Mouse (Mus musculus) forebrain, embryonic 14.5 days (tissue): ENCODE data around the gene Lmntd1. TPM values are rescaled to one million over a fixed set of nuclear protein-coding genes. Genes with fewer than 3 reads are reported as not detected.

Experiments
- ATAC-seq: fragments of 200-750 bp; cut with Nextera tagmentation; 2 replicates; pipeline ENCODE4 v1.8.0; 2017; ENCODE audit warnings: mild to moderate bottlenecking, moderate library complexity
- DNase-seq: peaks from one replicate; pipeline ENCODE4 v3.0.0-alpha.2; 2015; ENCODE audit warnings: low spot score
- H3K27ac ChIP-seq: fragments of 300-500 bp; sonication (generic); 2 replicates; pipeline ENCODE4 v1.5.1; 2014; ENCODE audit warnings: low read depth, mild to moderate bottlenecking, control low read depth, low read length, moderate library complexity
- H3K27me3 ChIP-seq: fragments of 300-500 bp; sonication (generic); replicated peaks from 2 replicates; pipeline ENCODE4 v1.6.1; 2014; ENCODE audit warnings: low read length, control low read depth, mixed read lengths; ENCODE audit not compliant: control insufficient read depth, insufficient read depth
- H3K36me3 ChIP-seq: fragments of 300-500 bp; sonication (generic); 2 replicates; pipeline ENCODE4 v1.6.1; 2014; ENCODE audit warnings: low read length, control low read depth; ENCODE audit not compliant: control insufficient read depth, insufficient read depth
- H3K4me1 ChIP-seq: fragments of 300-500 bp; sonication (generic); 2 replicates; pipeline ENCODE4 v1.6.1; 2014; ENCODE audit warnings: antibody characterized with exemption, low read length, control low read depth; ENCODE audit not compliant: control insufficient read depth, insufficient read depth
- H3K4me2 ChIP-seq: fragments of 300-500 bp; sonication (generic); 2 replicates; pipeline ENCODE4 v1.6.1; 2014; ENCODE audit warnings: mild to moderate bottlenecking, control low read depth, low read length
- H3K4me3 ChIP-seq: fragments of 300-500 bp; sonication (generic); 2 replicates; pipeline ENCODE4 v1.5.1; 2014; ENCODE audit warnings: low read depth, low read length, control low read depth
- H3K9ac ChIP-seq: fragments of 300-500 bp; sonication (generic); 2 replicates; pipeline ENCODE4 v1.6.1; 2014; ENCODE audit warnings: mild to moderate bottlenecking, low read length, control low read depth, moderate library complexity
- H3K9me3 ChIP-seq: fragments of 300-500 bp; sonication (generic); replicated peaks from 2 replicates; pipeline ENCODE4 v1.6.1; 2016; ENCODE audit warnings: low read length, control low read depth, mixed read lengths; ENCODE audit not compliant: control insufficient read depth
- WGBS: fragments of 180-500 bp; shearing (Covaris S2); extraction: QIAGEN DNeasy Blood & Tissue Kit; methylation state at CpG from one replicate; pipeline ENCODE4 v1.1.7; 2014; 5-methylcytosine and 5-hydroxymethylcytosine counted together
- polyA plus RNA-seq: library from polyadenylated mRNA; unstranded; fragments of >200 nt; fragmentation: Nextera tagmentation; extraction: Ambion mirVana; gene quantifications from 2 replicates; pipeline ENCODE4 v1.2.1, GENCODE M21; 2014

The Lmntd1 gene
- polyA plus RNA-seq, 1 experiment from 2014 or later, result 0.93 TPM

- Histone ChIP-seq H3K9ac (no peak overlapping the region), H3K4me1 (no peaks in the 10 kb centered on the region), H3K9me3 (no peaks in the 10 kb centered on the region), H3K4me3 (no peak overlapping the region), H3K27me3 (no peaks in the 10 kb centered on the region), H3K27ac (no peak overlapping the region), H3K36me3 (no peaks in the 10 kb centered on the region), H3K4me2 (no peak overlapping the region)
- WGBS, result 62% methylated on average over 9 of the region's 9 CpGs
- ATAC-seq (no peak), DNase-seq (no peak)
Observed at GRCm38 (mm10) chr6:145348196-145348915, 265.8 kb downstream of the Lmntd1 start.

- 79% methylated on average over 6 of the region's 6 CpGs for WGBS
- ATAC-seq (no peak), DNase-seq (no peak)
- H3K27ac ChIP-seq, result no peak overlapping the region
- H3K4me1 ChIP-seq, result no peaks in the 10 kb centered on the region
- H3K36me3 ChIP-seq, result no peaks in the 10 kb centered on the region
- H3K4me3 ChIP-seq, result no peak overlapping the region
- H3K9me3 ChIP-seq, result no peaks in the 10 kb centered on the region
- no peak overlapping the region for H3K9ac ChIP-seq
- no peak overlapping the region for H3K4me2 ChIP-seq
- no peaks in the 10 kb centered on the region for H3K27me3 ChIP-seq
Observed at GRCm38 (mm10) chr6:145347641-145348040, 266.5 kb downstream of the Lmntd1 start.

- no peaks in the 10 kb centered on the region for H3K4me1 ChIP-seq
- H3K27me3 ChIP-seq, result no peaks in the 10 kb centered on the region
- no peak for DNase-seq
- H3K9ac ChIP-seq, result no peak overlapping the region
- WGBS, result 65% methylated on average over 11 of the region's 11 CpGs
- no peak for ATAC-seq
- no peaks in the 10 kb centered on the region for H3K36me3 ChIP-seq
- no peak overlapping the region for H3K4me2 ChIP-seq
- no peak overlapping the region for H3K4me3 ChIP-seq
- H3K27ac ChIP-seq, result no peak overlapping the region
- no peaks in the 10 kb centered on the region for H3K9me3 ChIP-seq
Observed at GRCm38 (mm10) chr6:145346789-145347557, 267.1 kb downstream of the Lmntd1 start.

- 86% methylated on average over 8 of the region's 8 CpGs for WGBS
- no peaks in the 10 kb centered on the region for H3K36me3 ChIP-seq
Observed at GRCm38 (mm10) chr6:145346305-145346704, 267.8 kb downstream of the Lmntd1 start.

GRCm38 (mm10) chr6:145344719-145345118 is 269.4 kb downstream of the Lmntd1 start:
- Histone ChIP-seq H3K27ac (no peak overlapping the region), H3K36me3 (no peaks in the 10 kb centered on the region), H3K27me3 (no peaks in the 10 kb centered on the region), H3K4me1 (0 out of 2 replicates have a peak, but pooled peaks cover 4% of the 10 kb centered on the region), H3K9ac (no peak overlapping the region), H3K4me3 (no peak overlapping the region), H3K9me3 (no peaks in the 10 kb centered on the region), H3K4me2 (no peak overlapping the region)
- ATAC-seq (no peak), DNase-seq (no peak)
- WGBS, result 79% methylated on average over 2 of the region's 2 CpGs

More at GRCm38 (mm10) chr6:145346305-145346704, 267.8 kb downstream of the Lmntd1 start:
- Histone ChIP-seq H3K4me3 (no peak overlapping the region), H3K4me1 (no peaks in the 10 kb centered on the region), H3K9ac (no peak overlapping the region), H3K9me3 (no peaks in the 10 kb centered on the region), H3K4me2 (no peak overlapping the region), H3K27me3 (no peaks in the 10 kb centered on the region), H3K27ac (no peak overlapping the region)
- DNase-seq (no peak), ATAC-seq (no peak)

- ATAC-seq, result no peak
- Histone ChIP-seq H3K9me3 (no peaks in the 10 kb centered on the region), H3K36me3 (no peaks in the 10 kb centered on the region), H3K27ac (no peak overlapping the region), H3K4me3 (no peak overlapping the region), H3K9ac (no peak overlapping the region), H3K4me2 (no peak overlapping the region), H3K27me3 (0 out of 2 replicates have a peak, but pooled peaks cover 5% of the 10 kb centered on the region), H3K4me1 (0 out of 2 replicates have a peak, but pooled peaks cover 5% of the 10 kb centered on the region)
- WGBS, result 73% methylated on average over 1 of the region's 1 CpGs
- DNase-seq, result no peak
Observed at GRCm38 (mm10) chr6:145343457-145343856, 270.7 kb downstream of the Lmntd1 start.

- DNase-seq (no peak), ATAC-seq (no peak)
- H3K36me3 ChIP-seq, result no peaks in the 10 kb centered on the region
- H3K27me3 ChIP-seq, result 0 out of 2 replicates have a peak, but pooled peaks cover 5% of the 10 kb centered on the region
- H3K4me2 ChIP-seq, result no peak overlapping the region
- H3K9ac ChIP-seq, result no peak overlapping the region
- H3K4me1 ChIP-seq, result 0 out of 2 replicates have a peak, but pooled peaks cover 5% of the 10 kb centered on the region
- H3K9me3 ChIP-seq, result no peaks in the 10 kb centered on the region
- WGBS, result 89% methylated on average over 11 of the region's 11 CpGs
- H3K27ac ChIP-seq, result no peak overlapping the region
- no peak overlapping the region for H3K4me3 ChIP-seq
Observed at GRCm38 (mm10) chr6:145342836-145343235, 271.3 kb downstream of the Lmntd1 start.

- Histone ChIP-seq H3K9ac (peak overlapping the region; percentile 50), H3K36me3 (no peaks in the 10 kb centered on the region), H3K4me2 (peak overlapping the region; percentile 65), H3K4me3 (peak overlapping the region; percentile 41), H3K9me3 (no peaks in the 10 kb centered on the region), H3K27me3 (0 out of 2 replicates have a peak, but pooled peaks cover 5% of the 10 kb centered on the region), H3K27ac (peak overlapping the region; percentile 23; the same call in 1 of the 2 replicates), H3K4me1 (0 out of 2 replicates have a peak, but pooled peaks cover 5% of the 10 kb centered on the region)
- ATAC-seq (peak; percentile 54), DNase-seq (peak; percentile 98)
- WGBS, result under 1% methylated on average over 33 of the region's 33 CpGs
Observed at GRCm38 (mm10) chr6:145341301-145342193, 272.6 kb downstream of the Lmntd1 start.
